Comparison of ENCODE assay signal across 8 mouse cellular contexts in genomic region chr4:43655656-43656338, GRCm38 (mm10). TPM values are rescaled to one million over a fixed set of nuclear protein-coding genes. Genes with fewer than 3 reads are reported as not detected.
DNase-seq lines count a peak whose midpoint lies in the region; ATAC-seq and TF ChIP-seq lines count a peak whose summit lies in the region.

No protein-coding gene starts in this region.

- no peaks in the 10 kb centered on the region; a peak in 1 of 4 replicates for H3K27me3 ChIP-seq in MEL (ENCODE audit: control insufficient read depth in 1 of 2, insufficient read depth in 2 of 2, low read length in 2 of 2)
- H3K27me3 ChIP-seq in hindbrain, embryonic 14.5 days (ENCODE audit: control insufficient read depth, insufficient read depth, low read length): no peaks in the 10 kb centered on the region
- peaks cover 16% of the 10 kb centered on the region for H3K27me3 ChIP-seq in liver, embryonic 12.5 days (replicated peaks)

- peak; percentile 11; the same call in 1 of the 2 replicates for ATAC-seq in frontal cortex, adult (ENCODE audit: low TSS enrichment)
- ATAC-seq in hindbrain, embryonic 14.5 days (ENCODE audit: low FRiP score): no peak; the same call in 1 of the 2 replicates
- peak; percentile 35 for ATAC-seq in liver, embryonic 12.5 days

- peaks cover 3% of the 10 kb centered on the region; the same call in 1 of the 2 replicates for H3K79me2 ChIP-seq in MEL (ENCODE audit: control insufficient read depth, insufficient read depth, low read length, poor library complexity)

- TF ChIP-seq POLR2A in MEL (IDR thresholded peaks at IDR 0.05; ENCODE audit: control insufficient read depth in 1 of 2, insufficient read depth in 1 of 2, low read depth in 1 of 2, low read length in 2 of 2, poor library complexity in 1 of 2): no peak

- no peak for DNase-seq in frontal cortex, postnatal 25 days (ENCODE audit: low spot score in 2 of 2)
- no peak for DNase-seq in MEL (ENCODE audit: low read depth, low spot score)
- DNase-seq in hindbrain, embryonic 14.5 days (ENCODE audit: low spot score): no peak
- no peak for DNase-seq in urinary bladder, adult 2 months (ENCODE audit: low spot score)
- no peak for DNase-seq in spleen, postnatal 4 days (ENCODE audit: low spot score in 2 of 2)
- DNase-seq in adrenal gland, postnatal 36 days: no peak

- H3K4me2 ChIP-seq in hindbrain, embryonic 14.5 days (replicated peaks): peak overlapping the region; percentile 65
- H3K4me2 ChIP-seq in liver, embryonic 12.5 days: peak overlapping the region; percentile 81

- H3K4me3 ChIP-seq in MEL (ENCODE audit: control insufficient read depth in 1 of 2, insufficient read depth in 1 of 2, low read depth in 2 of 2, low read length in 2 of 2): peak overlapping the region; percentile 80 to 89
- peak overlapping the region; percentile 80 for H3K4me3 ChIP-seq in hindbrain, embryonic 14.5 days (replicated peaks; ENCODE audit: low read length)
- peak overlapping the region; percentile 82 for H3K4me3 ChIP-seq in liver, embryonic 12.5 days

- H3K36me3 ChIP-seq in MEL (ENCODE audit: control insufficient read depth in 1 of 2, insufficient read depth in 2 of 2, low read length in 2 of 2): peaks cover 0 to 8% of the 10 kb centered on the region in 2 experiments; a peak in 2 of 4 replicates
- H3K36me3 ChIP-seq in hindbrain, embryonic 14.5 days (replicated peaks; ENCODE audit: control insufficient read depth, insufficient read depth): no peaks in the 10 kb centered on the region
- no peaks in the 10 kb centered on the region for H3K36me3 ChIP-seq in liver, embryonic 12.5 days

- no peak for TF ChIP-seq EP300 in MEL (IDR thresholded peaks at IDR 0.05; ENCODE audit: low read depth in 1 of 2, low read length in 2 of 2)

- H3K4me1 ChIP-seq in MEL (ENCODE audit: control insufficient read depth in 1 of 2, insufficient read depth in 2 of 2, low read length in 2 of 2): peaks cover 0 to 9% of the 10 kb centered on the region in 2 experiments; a peak in 1 of 4 replicates
- H3K4me1 ChIP-seq in hindbrain, embryonic 14.5 days (replicated peaks; ENCODE audit: control insufficient read depth, insufficient read depth, low read length): peaks cover 5% of the 10 kb centered on the region; the same call in 1 of the 2 replicates
- H3K4me1 ChIP-seq in liver, embryonic 12.5 days: peaks cover 37% of the 10 kb centered on the region

- H3K9ac ChIP-seq in MEL (ENCODE audit: control insufficient read depth, low read depth, low read length, poor library complexity, severe bottlenecking): peak overlapping the region; percentile 85
- H3K9ac ChIP-seq in hindbrain, embryonic 14.5 days: peak overlapping the region; percentile 90
- H3K9ac ChIP-seq in liver, embryonic 12.5 days: peak overlapping the region; percentile 85

- no peaks in the 10 kb centered on the region for H3K9me3 ChIP-seq in MEL (replicated peaks; ENCODE audit: insufficient read depth, low read length)
- H3K9me3 ChIP-seq in hindbrain, embryonic 14.5 days (ENCODE audit: control insufficient read depth, low read length): no peaks in the 10 kb centered on the region
- no peaks in the 10 kb centered on the region for H3K9me3 ChIP-seq in liver, embryonic 12.5 days (replicated peaks)

- TF ChIP-seq RAD21 in MEL (IDR thresholded peaks at IDR 0.05; ENCODE audit: low read depth, low read length): no peak

- 0 out of 2 replicates have a peak overlapping the region, but pooled peaks have one; percentile 16 for H3K27ac ChIP-seq in MEL (ENCODE audit: control insufficient read depth, low read depth, low read length)
- peak overlapping the region; percentile 95 for H3K27ac ChIP-seq in hindbrain, embryonic 14.5 days
- H3K27ac ChIP-seq in liver, embryonic 12.5 days: peak overlapping the region; percentile 75

- no peak for TF ChIP-seq CTCF in MEL (IDR thresholded peaks at IDR 0.05 in 2 of 3, conservative IDR thresholded peaks at IDR 0.05 in 1 of 3; ENCODE audit: control insufficient read depth in 1 of 3, insufficient read depth in 1 of 3, low read depth in 2 of 3, low read length in 3 of 3, poor library complexity in 1 of 3, severe bottlenecking in 1 of 3)

- 5% methylated on average over 34 of the region's 34 CpGs for WGBS in hindbrain, embryonic 14.5 days
- WGBS in liver, embryonic 12.5 days (ENCODE audit: insufficient replicate concordance): 8% methylated on average over 34 of the region's 34 CpGs

TF ChIP-seq in MEL, 35 proteins besides CTCF, POLR2A, EP300 and RAD21:
- TF ChIP-seq UBTF (IDR thresholded peaks at IDR 0.05; ENCODE audit: borderline replicate concordance, insufficient read depth, low read depth, low read length) (0 out of 2 replicates have a peak, but pooled peaks have one; percentile 66), MAX (IDR thresholded peaks at IDR 0.05; ENCODE audit: low read length) (peak; percentile 9; the same call in 1 of the 2 replicates), HCFC1 (IDR thresholded peaks at IDR 0.05; ENCODE audit: low read depth, low read length) (no peak)

RNA-seq across cellular contexts. Expression of gene Hint2, which starts 0.5 kb away (rescaled TPM):
- total RNA-seq in MEL (2012; rRNA removed): 35.3 and 46.4 TPM in 2 replicates
- 100 to 1,000 TPM in 1 of 2 experiments, 10 to 100 TPM in 1; 33.2 to 254 TPM for polyA plus RNA-seq in MEL (2012; ENCODE audit: insufficient read depth in 1 of 2, insufficient read length in 2 of 2, low read depth in 1 of 2, low replicate concordance in 2 of 2, missing spikeins in 1 of 2)
- 70.1 and 77.0 TPM in 2 replicates for polyA plus RNA-seq in hindbrain, embryonic 14.5 days (2014; fragmentation: Nextera tagmentation; extraction: Ambion mirVana)
- 59.8 and 66.1 TPM in 2 replicates for polyA plus RNA-seq in liver, embryonic 12.5 days (2016; fragmentation: Nextera tagmentation; extraction: Ambion mirVana)
- 107 and 112 TPM in 2 replicates for polyA plus RNA-seq in urinary bladder, adult 2 months (2012; rRNA removed)
- 10 to 100 TPM; 76.8 to 79.3 TPM for total RNA-seq in adrenal gland, postnatal 36 days (2021)

RNA-seq across cellular contexts. Expression of gene Spag8, which starts 2.4 kb away (rescaled TPM):
- 0.15 and 0.29 TPM in 2 replicates for total RNA-seq in MEL (2012; rRNA removed)
- under 1 TPM in 1 of 2 experiments, not detected in 1; 0.57 TPM for polyA plus RNA-seq in MEL (2012; ENCODE audit: insufficient read depth in 1 of 2, insufficient read length in 2 of 2, low read depth in 1 of 2, low replicate concordance in 2 of 2, missing spikeins in 1 of 2)
- polyA plus RNA-seq in hindbrain, embryonic 14.5 days (2014; fragmentation: Nextera tagmentation; extraction: Ambion mirVana): 5.5 and 9.3 TPM in 2 replicates
- polyA plus RNA-seq in liver, embryonic 12.5 days (2016; fragmentation: Nextera tagmentation; extraction: Ambion mirVana): 0.20 and 0.36 TPM in 2 replicates
- polyA plus RNA-seq in urinary bladder, adult 2 months (2012; rRNA removed): 1.0 and 1.3 TPM in 2 replicates
- total RNA-seq in adrenal gland, postnatal 36 days (2021): under 1 TPM; 0.30 to 0.40 TPM

RNA-seq across cellular contexts. Expression of gene Tmem8b, which starts 13.0 kb away (rescaled TPM):
- total RNA-seq in MEL (2012; rRNA removed): 0.42 and 0.46 TPM in 2 replicates
- polyA plus RNA-seq in MEL (2012; ENCODE audit: insufficient read depth in 1 of 2, insufficient read length in 2 of 2, low read depth in 1 of 2, low replicate concordance in 2 of 2, missing spikeins in 1 of 2): 1 to 10 TPM in 1 of 2 experiments, not detected in 1; 3.6 TPM
- polyA plus RNA-seq in hindbrain, embryonic 14.5 days (2014; fragmentation: Nextera tagmentation; extraction: Ambion mirVana): 8.7 and 10.5 TPM in 2 replicates
- polyA plus RNA-seq in liver, embryonic 12.5 days (2016; fragmentation: Nextera tagmentation; extraction: Ambion mirVana): 0.44 and 0.53 TPM in 2 replicates
- 8.3 and 12.6 TPM in 2 replicates for polyA plus RNA-seq in urinary bladder, adult 2 months (2012; rRNA removed)
- 1 to 10 TPM; 4.7 to 5.0 TPM for total RNA-seq in adrenal gland, postnatal 36 days (2021)

RNA-seq across cellular contexts. Expression of gene Fam221b, which starts 13.1 kb away (rescaled TPM):
- total RNA-seq in MEL (2012; rRNA removed): 7.0 and 8.8 TPM in 2 replicates
- polyA plus RNA-seq in MEL (2012; ENCODE audit: insufficient read depth in 1 of 2, insufficient read length in 2 of 2, low read depth in 1 of 2, low replicate concordance in 2 of 2, missing spikeins in 1 of 2): under 1 TPM in 1 of 2 experiments, not detected in 1; 0.10 TPM
- 1.9 and 2.2 TPM in 2 replicates for polyA plus RNA-seq in hindbrain, embryonic 14.5 days (2014; fragmentation: Nextera tagmentation; extraction: Ambion mirVana)
- 1.5 and 1.8 TPM in 2 replicates for polyA plus RNA-seq in liver, embryonic 12.5 days (2016; fragmentation: Nextera tagmentation; extraction: Ambion mirVana)
- 0.41 and 0.51 TPM in 2 replicates for polyA plus RNA-seq in urinary bladder, adult 2 months (2012; rRNA removed)
- under 1 TPM; 0.20 TPM for total RNA-seq in adrenal gland, postnatal 36 days (2021)

RNA-seq across cellular contexts. Expression of gene Npr2, which starts 24.1 kb away (rescaled TPM):
- total RNA-seq in MEL (2012; rRNA removed): 0.27 and 0.49 TPM in 2 replicates
- polyA plus RNA-seq in MEL (2012; ENCODE audit: insufficient read depth in 1 of 2, insufficient read length in 2 of 2, low read depth in 1 of 2, low replicate concordance in 2 of 2, missing spikeins in 1 of 2): 1 to 10 TPM in 1 of 2 experiments, not detected in 1; 2.3 TPM
- 13.3 and 14.2 TPM in 2 replicates for polyA plus RNA-seq in hindbrain, embryonic 14.5 days (2014; fragmentation: Nextera tagmentation; extraction: Ambion mirVana)
- 1.5 and 2.1 TPM in 2 replicates for polyA plus RNA-seq in liver, embryonic 12.5 days (2016; fragmentation: Nextera tagmentation; extraction: Ambion mirVana)
- 54.7 and 69.7 TPM in 2 replicates for polyA plus RNA-seq in urinary bladder, adult 2 months (2012; rRNA removed)
- total RNA-seq in adrenal gland, postnatal 36 days (2021): 10 to 100 TPM; 27.7 to 37.9 TPM

Comparison
In these comparisons a context has a peak if more than half of its experiments do, and no peak if none do; other contexts are left out.
1. H3K27ac ChIP-seq: peak in every context shown above with its lines; median percentile 95 in hindbrain, embryonic 14.5 days; 75 in liver, embryonic 12.5 days; 16 in MEL.